Mouse (Mus musculus) limb, embryonic 14.5 days (tissue): ENCODE data around the gene Fam189a1. TPM values are rescaled to one million over a fixed set of nuclear protein-coding genes. Genes with fewer than 3 reads are reported as not detected.
A peak's percentile ranks its signal among the peaks of the same experiment; 100 is the strongest.

Source experiments
- ATAC-seq: fragments of 200-750 bp; cut with Nextera tagmentation; 2 replicates; pipeline ENCODE4 v1.8.0; 2017; ENCODE audit warnings: low read depth, moderate number of reproducible peaks, moderate TSS enrichment; ENCODE audit not compliant: low FRiP score
- DNase-seq: peaks from one replicate; pipeline ENCODE4 v3.0.0-alpha.2; 2015; ENCODE audit warnings: low spot score
- H3K27ac ChIP-seq: fragments of 300-500 bp; sonication (generic); replicated peaks from 2 replicates; pipeline ENCODE4 v1.5.1; 2014; ENCODE audit warnings: low read depth, mild to moderate bottlenecking, low read length, moderate library complexity, mixed read lengths
- H3K27me3 ChIP-seq: fragments of 300-500 bp; sonication (generic); 2 replicates; pipeline ENCODE4 v1.6.1; 2014; ENCODE audit warnings: low read length, mixed read lengths; ENCODE audit not compliant: control insufficient read depth, insufficient read depth
- H3K36me3 ChIP-seq: fragments of 300-500 bp; sonication (generic); 2 replicates; pipeline ENCODE4 v1.6.1; 2014; ENCODE audit warnings: mild to moderate bottlenecking, low read length, moderate library complexity, mixed read lengths; ENCODE audit not compliant: control insufficient read depth, insufficient read depth
- H3K4me1 ChIP-seq: fragments of 300-500 bp; sonication (generic); 2 replicates; pipeline ENCODE4 v1.6.1; 2014; ENCODE audit warnings: antibody characterized with exemption, low read length, mixed read lengths; ENCODE audit not compliant: control insufficient read depth, insufficient read depth
- H3K4me2 ChIP-seq: fragments of 300-500 bp; sonication (generic); replicated peaks from 2 replicates; pipeline ENCODE4 v1.6.1; 2014; ENCODE audit warnings: low read depth, mild to moderate bottlenecking, low read length, moderate library complexity; ENCODE audit not compliant: severe bottlenecking
- H3K4me3 ChIP-seq: fragments of 300-500 bp; sonication (generic); replicated peaks from 2 replicates; pipeline ENCODE4 v1.5.1; 2014; ENCODE audit warnings: low read length
- H3K9ac ChIP-seq: fragments of 300-500 bp; sonication (generic); 2 replicates; pipeline ENCODE4 v1.6.1; 2014; ENCODE audit warnings: mild to moderate bottlenecking, low read depth, low read length, moderate library complexity; ENCODE audit not compliant: severe bottlenecking
- H3K9me3 ChIP-seq: fragments of 300-500 bp; sonication (generic); 2 replicates; pipeline ENCODE4 v1.6.1; 2016; ENCODE audit warnings: low read length; ENCODE audit not compliant: control insufficient read depth
- POLR2A ChIP-seq: fragments of 200-500 bp; IDR thresholded peaks from 2 replicates; pipeline ENCODE4 v1.8.0; 2012; ENCODE audit warnings: inconsistent platforms, mild to moderate bottlenecking, moderate library complexity, borderline replicate concordance; ENCODE audit not compliant: insufficient read depth, insufficient read length; ENCODE audit errors: extremely low read depth
- WGBS: fragments of 180-500 bp; shearing (Covaris S2); extraction: QIAGEN DNeasy Blood & Tissue Kit; methylation state at CpG from one replicate; pipeline ENCODE4 v1.1.7; 2014; 5-methylcytosine and 5-hydroxymethylcytosine counted together
- polyA plus RNA-seq, 2 experiments: library from polyadenylated mRNA; depleted of rRNA in 1 of 2; stranded (reverse) in 1 of 2; unstranded in 1 of 2; fragments of >200 nt; fragmentation: Nextera tagmentation in 1 of 2; extraction: Ambion mirVana in 1 of 2; gene quantifications; 2 replicates each; pipeline versions ENCODE4 v1.2.1 to v1.2.3; 2012 to 2014

Gene Fam189a1
- polyA plus RNA-seq, 2 experiments = 7.4 to 15.1 TPM

DNA sequence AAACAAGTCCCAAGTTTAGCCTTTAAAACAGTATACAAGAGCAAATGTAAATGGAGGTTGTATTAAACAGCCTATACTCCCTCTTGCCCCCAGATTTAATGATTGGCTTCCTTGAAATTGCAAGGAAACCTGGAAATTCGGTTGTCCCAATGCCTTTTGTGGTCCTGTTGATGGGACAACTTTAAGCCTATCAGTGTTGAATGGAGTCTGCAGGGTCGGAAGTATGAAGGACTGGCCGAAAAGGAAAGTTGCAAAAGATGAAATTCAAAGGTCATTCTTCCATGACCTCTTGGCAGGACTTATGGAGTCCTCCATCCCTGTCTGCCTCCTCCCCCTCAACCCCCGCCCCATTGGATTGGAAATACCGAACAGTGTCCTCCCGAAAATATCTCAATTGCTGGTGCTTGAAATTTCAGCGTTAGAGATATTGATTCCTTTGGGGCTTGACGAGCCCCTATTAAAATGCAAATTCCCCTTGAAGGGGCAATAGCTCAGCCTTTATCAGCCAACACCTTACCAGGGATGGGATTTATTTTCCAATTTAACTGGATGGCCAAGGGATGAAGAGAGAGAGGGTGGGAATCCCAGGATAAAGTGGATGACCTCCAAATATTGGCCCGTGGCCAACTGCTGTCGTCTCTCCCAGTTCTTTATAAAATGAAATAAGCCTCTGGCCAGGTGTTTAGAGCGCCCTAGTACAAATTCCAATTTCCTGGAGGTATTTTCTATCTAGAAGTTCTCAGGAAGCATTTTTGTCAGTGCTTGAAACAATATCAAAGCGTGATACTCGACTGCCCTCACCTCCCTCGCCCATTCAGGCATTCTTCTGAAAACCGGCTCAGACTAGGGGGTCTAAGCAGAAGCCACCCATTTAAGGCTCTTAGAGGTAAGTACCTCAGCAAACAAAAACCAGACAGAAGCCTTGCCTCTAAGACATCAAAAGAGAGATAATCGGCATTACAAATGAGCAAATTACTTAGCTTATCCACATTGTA, 958 bp upstream of the Fam189a1 start:
- Histone ChIP-seq H3K9me3 (0 out of 2 replicates have a peak, but pooled peaks cover 3% of the 10 kb centered on the region), H3K9ac (peak overlapping the region; percentile 77; the same call in 1 of the 2 replicates), H3K36me3 (no peaks in the 10 kb centered on the region), H3K4me2 (peak overlapping the region; percentile 92), H3K27me3 (peaks cover 32% of the 10 kb centered on the region), H3K4me1 (peaks cover 3% of the 10 kb centered on the region; the same call in 1 of the 2 replicates), H3K27ac (no peak overlapping the region), H3K4me3 (peak overlapping the region; percentile 71)
- DNase-seq = no peak
- no peak for TF ChIP-seq POLR2A
- WGBS = 13% methylated on average over 16 of the region's 16 CpGs
- no peak for ATAC-seq

DNA sequence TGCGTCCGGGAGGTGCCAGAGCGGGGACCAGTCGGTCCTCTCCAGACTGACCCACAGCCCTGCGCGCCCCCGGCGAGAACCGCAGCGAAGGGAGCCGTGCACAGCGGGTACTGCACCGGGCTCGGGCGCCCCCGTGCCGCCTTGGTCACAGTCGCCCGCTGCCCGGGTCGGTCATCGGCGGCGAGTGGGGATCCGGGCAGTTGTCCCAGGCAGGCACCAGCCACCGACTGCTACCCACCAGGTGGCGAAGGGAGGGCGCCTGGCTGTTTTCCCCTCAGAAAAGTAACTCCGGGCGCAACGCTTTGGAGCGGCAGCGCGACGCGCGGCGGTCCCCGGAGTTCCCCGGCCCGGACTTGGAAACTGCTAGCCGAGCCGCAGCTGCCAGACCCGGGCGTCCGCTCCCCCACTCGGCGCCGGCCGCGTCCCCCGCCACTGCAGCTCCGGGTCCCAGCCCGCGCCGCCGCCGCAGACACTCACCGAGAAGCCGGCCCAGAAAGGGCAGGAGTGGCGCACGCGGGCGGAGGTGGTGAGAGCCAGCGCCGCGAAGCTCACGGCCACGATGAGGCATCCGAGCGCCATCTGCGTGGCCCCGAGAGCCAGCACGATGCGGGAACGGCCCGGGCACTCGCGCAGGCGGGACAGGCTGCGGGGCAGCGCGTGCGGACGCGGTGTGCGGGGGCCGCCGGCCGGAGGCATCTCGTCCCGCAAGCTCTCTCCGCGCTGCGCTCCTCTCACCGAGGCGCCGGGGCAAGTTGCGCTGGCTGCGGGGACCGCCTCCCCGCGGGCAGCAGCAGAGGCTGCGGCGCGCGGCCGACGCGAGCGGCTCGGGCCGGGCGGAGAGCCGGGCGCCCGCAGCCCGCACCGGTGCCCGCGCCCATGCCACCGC, 499 bp downstream of the Fam189a1 start:
- Histone ChIP-seq H3K9me3 (0 out of 2 replicates have a peak, but pooled peaks cover 3% of the 10 kb centered on the region), H3K4me1 (peaks cover 3% of the 10 kb centered on the region; the same call in 1 of the 2 replicates), H3K27me3 (peaks cover 32% of the 10 kb centered on the region), H3K4me2 (peak overlapping the region; percentile 92), H3K4me3 (peak overlapping the region; percentile 71), H3K9ac (peak overlapping the region; percentile 77), H3K36me3 (no peaks in the 10 kb centered on the region), H3K27ac (peak overlapping the region; percentile 68)
- WGBS = under 1% methylated on average over 72 of the region's 122 CpGs
- DNase-seq (no peak), ATAC-seq (peak; percentile 67)
- TF ChIP-seq POLR2A = no peak

DNA sequence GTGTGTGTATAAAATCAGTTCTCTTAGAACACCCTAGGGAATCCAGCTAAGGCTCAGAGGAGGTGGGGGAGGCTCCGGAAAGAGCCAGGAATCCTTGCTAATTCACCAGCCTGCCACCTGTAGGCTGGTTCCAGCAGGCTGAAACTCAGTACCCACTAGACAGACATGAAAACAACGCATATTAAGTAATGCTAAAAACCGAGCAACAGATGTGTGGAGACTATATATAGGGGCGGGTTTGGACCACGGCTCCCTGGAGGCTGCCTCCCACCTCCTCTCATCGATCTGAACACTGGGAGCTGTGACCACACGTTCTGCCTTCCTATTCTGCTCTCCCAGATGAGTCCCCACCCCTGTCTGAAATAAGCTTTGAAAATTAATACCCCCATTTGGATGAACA, 1.8 kb downstream of the Fam189a1 start:
- no peak for ATAC-seq
- DNase-seq = no peak
- Histone ChIP-seq H3K4me1 (peaks cover 3% of the 10 kb centered on the region; the same call in 1 of the 2 replicates), H3K9ac (no peak overlapping the region), H3K4me2 (peak overlapping the region; percentile 14), H3K36me3 (no peaks in the 10 kb centered on the region), H3K27ac (no peak overlapping the region), H3K4me3 (peak overlapping the region; percentile 71), H3K9me3 (0 out of 2 replicates have a peak, but pooled peaks cover 3% of the 10 kb centered on the region), H3K27me3 (peaks cover 32% of the 10 kb centered on the region)
- no peak for TF ChIP-seq POLR2A
- 8% methylated on average over 7 of the region's 7 CpGs for WGBS

DNA sequence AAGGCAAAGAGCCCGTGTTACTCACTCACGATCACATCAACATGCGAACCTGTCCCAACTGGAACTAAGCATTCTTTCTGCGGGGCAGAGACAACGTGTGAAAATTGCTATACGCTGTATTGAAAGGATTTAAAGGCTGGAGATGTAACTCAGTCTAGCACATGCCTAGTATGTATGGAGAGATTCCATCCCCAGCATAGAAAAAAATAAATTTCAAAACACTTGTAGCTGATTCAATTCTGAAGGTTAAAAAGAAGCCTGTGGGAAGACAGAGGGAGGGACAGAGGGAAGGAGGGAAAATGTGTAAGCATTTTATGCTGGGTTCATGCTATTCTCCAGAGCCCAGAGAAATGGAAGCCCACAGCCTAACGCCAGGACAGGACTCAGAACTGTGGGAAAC, 2.5 kb downstream of the Fam189a1 start:
- DNase-seq (no peak), ATAC-seq (no peak)
- no peak for TF ChIP-seq POLR2A
- Histone ChIP-seq H3K9ac (no peak overlapping the region), H3K9me3 (no peaks in the 10 kb centered on the region), H3K4me3 (no peak overlapping the region), H3K4me1 (peaks cover 3% of the 10 kb centered on the region; the same call in 1 of the 2 replicates), H3K36me3 (no peaks in the 10 kb centered on the region), H3K27me3 (peaks cover 32% of the 10 kb centered on the region), H3K4me2 (no peak overlapping the region), H3K27ac (no peak overlapping the region)
- WGBS = 73% methylated on average over 7 of the region's 7 CpGs

DNA sequence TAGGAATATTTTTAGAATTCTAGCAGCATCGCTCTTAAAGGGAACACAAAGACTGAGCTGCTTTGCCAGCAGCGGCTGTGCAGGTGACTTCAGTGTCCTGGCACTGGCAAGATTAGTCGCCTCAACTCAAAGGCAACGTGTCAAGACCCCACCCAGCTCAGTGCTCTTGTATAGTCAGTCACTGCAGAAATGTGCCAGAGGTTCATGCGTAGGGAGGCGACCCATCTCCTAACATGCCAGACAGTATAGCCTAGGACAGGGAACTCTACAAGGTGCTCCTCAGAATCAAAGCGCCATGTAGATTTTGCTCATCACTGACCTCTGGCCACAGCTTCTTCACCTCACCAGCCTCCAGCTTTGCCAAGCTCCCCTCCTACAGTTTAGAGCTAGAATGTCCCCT, 4.8 kb downstream of the Fam189a1 start:
- H3K36me3 ChIP-seq = no peaks in the 10 kb centered on the region
- ATAC-seq = no peak
- H3K27ac ChIP-seq = no peak overlapping the region
- peaks cover 17% of the 10 kb centered on the region for H3K27me3 ChIP-seq
- no peak for DNase-seq
- peaks cover 3% of the 10 kb centered on the region; the same call in 1 of the 2 replicates for H3K4me1 ChIP-seq
- no peak overlapping the region for H3K4me2 ChIP-seq
- no peaks in the 10 kb centered on the region for H3K9me3 ChIP-seq
- no peak for TF ChIP-seq POLR2A
- no peak overlapping the region for H3K9ac ChIP-seq
- WGBS = 80% methylated on average over 7 of the region's 7 CpGs
- no peak overlapping the region for H3K4me3 ChIP-seq
